Mouse (Mus musculus) fibroblast of lung, adult 2 months (primary cell): Measurements from ENCODE around the gene C2cd3.
"Not testable (repeated sequence)": the region's sequence is repeated elsewhere in the genome, so short reads cannot be mapped to it uniquely, and the experiment has no call there.

Experiments
- DNase-seq: peaks from one replicate; pipeline ENCODE4 v3.0.0-alpha.2; 2011; ENCODE audit warnings: low read depth

The C2cd3 gene

DNA sequence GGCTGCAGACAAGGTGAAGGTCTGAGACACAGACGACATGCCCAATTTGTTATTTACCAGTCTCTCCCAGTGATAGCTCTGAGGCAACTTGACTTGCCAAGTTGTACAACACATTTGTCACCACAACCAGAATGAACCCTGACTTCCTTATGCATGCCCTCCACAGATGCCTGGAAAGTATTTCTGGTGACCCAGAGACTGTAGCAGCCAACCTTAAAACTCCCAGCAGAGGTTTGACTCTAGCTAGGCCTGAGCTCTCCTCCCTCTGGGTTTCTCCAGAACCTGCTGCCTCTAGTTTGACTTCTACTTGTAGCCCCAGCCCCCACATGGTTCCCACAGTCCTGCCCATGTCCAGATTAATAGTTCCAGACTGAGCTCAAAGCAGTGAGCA is 99.4 kb downstream of the C2cd3 start:
- no peak for DNase-seq

GRCm38 (mm10) chr7:100472777-100473176 is 100.7 kb downstream of the C2cd3 start, which contains the start of gene Ucp3:
Gene Ucp3, plus strand, starts transcription at chr7:100472990.
- DNase-seq = no peak

GRCm38 (mm10) chr7:100473846-100474454 is 101.9 kb downstream of the C2cd3 start:
- no peak for DNase-seq

- DNase-seq = peak; percentile 42
Measured at GRCm38 (mm10) chr7:100474680-100475079, 102.6 kb downstream of the C2cd3 start.

DNA sequence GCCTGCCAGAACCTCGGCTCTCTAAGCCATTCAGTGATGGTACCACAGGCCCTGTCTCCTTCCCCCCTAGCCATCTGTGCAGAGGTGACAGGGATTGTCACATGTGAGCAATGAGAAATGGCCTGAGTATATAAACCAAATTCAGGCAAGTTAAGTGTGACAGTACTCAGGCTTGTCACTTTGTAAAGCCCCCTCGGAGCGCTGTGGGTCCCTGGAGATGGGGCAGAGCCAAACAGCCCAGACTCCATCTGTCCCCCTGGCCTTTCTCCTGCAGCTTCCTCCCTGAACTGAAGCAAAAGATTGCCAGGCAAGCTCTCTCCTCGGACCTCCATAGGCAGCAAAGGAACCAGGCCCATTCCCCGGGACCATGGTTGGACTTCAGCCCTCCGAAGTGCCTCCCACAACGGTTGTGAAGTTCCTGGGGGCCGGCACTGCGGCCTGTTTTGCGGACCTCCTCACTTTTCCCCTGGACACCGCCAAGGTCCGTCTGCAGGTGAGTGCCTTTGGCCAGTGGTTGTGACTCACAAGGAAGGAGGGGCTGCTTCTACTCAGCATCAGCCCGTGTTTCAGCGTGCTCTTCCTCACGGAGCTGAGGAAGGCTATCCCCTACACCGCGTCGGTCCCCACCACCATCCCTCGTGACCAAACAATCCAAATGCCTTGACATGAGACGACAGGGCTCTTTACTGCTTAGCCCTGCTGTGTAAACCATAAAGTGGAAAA is 107.2 kb downstream of the C2cd3 start:
- DNase-seq = no peak

GRCm38 (mm10) chr7:100479823-100480164 is 107.8 kb downstream of the C2cd3 start:
- DNase-seq = no peak

DNA sequence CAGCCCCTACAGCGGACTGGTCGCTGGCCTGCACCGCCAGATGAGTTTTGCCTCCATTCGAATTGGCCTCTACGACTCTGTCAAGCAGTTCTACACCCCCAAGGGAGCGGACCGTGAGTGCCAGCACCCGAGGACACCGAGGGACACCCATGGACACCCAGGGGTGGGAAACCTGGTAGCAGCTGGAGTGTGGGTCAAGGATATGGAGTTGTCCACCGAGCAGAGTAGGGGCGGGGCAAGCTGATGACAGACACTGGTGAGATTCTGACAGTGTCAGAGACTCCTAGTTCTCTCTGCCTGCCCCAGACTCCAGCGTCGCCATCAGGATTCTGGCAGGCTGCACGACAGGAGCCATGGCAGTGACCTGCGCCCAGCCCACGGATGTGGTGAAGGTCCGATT is 108.1 kb downstream of the C2cd3 start:
- DNase-seq = no peak

DNA sequence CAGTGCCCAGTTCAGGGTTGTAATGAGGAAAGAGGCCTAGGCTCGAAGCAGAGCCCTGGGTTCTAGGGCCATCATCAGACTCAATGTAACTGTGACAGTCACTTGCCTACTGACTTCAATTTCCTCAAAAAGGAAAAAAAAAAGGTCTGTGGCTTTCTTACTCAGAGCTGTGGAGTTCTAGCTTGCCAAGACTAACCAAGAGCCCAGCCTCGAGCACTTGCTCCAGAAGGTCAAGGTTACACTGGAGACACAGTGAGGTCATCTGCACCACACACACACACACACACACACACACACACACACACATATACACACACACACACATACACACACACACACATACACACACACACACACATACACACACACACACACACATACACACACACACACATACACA is 110.0 kb downstream of the C2cd3 start:
- DNase-seq = not testable (repeated sequence)

GRCm38 (mm10) chr7:100484493-100484892 is 112.5 kb downstream of the C2cd3 start:
- peak; percentile 84 for DNase-seq

- no peak for DNase-seq
Measured at GRCm38 (mm10) chr7:100487301-100487700, 115.3 kb downstream of the C2cd3 start.

DNA sequence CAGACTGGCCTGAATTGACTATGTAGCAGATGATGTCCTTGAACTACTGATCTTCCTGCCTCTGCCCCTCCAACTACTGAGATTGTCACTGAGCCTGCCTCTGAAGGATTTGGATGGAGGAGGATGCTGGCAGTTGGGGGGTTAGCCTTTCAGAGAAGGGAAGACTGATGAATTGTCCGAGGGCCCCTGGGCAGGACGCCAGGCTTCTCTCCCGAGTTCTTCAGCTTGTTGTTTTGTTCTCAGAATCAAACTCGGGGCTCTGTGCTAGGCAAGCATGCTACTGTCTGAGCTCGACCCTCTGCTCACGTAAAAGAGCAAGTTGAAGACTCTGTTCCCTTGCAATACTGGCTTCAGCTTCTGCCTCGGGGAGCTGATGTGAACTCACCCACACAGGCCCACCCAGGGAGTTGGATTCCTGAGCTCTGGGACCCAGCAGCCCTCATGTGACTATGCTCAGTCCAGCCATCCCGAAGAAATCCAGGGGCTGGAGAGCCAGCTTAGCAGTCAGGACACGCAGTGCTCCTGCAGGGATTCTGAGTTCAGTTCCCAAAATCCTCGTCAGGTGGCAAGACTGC is 116.5 kb downstream of the C2cd3 start:
- DNase-seq = no peak

DNA sequence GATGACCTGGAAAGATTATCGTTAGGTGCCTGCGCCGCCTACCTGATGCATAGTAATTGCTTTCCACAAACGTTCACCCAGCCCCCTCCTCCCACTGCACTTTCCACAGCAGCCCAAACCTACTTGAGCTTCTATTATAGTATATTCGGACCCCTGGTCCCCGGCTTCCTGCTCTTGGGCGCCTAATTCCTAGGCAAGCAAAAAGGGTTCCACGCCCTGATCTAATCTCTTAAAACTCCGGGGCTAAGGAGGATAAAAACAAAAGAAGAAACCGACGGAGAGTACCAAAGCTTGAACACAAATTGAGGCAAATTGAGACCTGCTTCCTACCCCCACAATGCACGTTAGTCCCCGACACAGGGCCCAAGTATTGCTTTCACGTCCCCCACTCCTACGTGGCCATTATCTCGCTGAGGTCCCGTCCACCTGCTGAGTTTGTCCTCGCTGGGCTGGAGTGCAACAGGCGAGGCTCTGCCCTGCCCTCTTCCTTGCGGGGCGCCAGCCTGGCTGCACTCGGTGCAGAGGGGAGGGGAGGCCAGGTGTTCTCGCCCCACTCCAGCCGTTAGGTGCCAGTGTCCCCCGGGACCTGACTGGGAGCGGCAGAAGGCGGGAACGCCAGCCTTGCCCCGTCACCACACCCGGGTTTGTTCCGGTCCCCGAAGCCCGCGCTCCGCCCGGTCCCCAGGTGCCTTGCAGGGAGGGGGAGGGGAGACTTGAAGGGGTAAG is 120.5 kb downstream of the C2cd3 start:
- DNase-seq = no peak

- no peak for DNase-seq
Measured at GRCm38 (mm10) chr7:100493117-100493483, 121.1 kb downstream of the C2cd3 start, which contains the start of gene Ucp2. Gene Ucp2, plus strand, starts transcription at chr7:100493337.

DNA sequence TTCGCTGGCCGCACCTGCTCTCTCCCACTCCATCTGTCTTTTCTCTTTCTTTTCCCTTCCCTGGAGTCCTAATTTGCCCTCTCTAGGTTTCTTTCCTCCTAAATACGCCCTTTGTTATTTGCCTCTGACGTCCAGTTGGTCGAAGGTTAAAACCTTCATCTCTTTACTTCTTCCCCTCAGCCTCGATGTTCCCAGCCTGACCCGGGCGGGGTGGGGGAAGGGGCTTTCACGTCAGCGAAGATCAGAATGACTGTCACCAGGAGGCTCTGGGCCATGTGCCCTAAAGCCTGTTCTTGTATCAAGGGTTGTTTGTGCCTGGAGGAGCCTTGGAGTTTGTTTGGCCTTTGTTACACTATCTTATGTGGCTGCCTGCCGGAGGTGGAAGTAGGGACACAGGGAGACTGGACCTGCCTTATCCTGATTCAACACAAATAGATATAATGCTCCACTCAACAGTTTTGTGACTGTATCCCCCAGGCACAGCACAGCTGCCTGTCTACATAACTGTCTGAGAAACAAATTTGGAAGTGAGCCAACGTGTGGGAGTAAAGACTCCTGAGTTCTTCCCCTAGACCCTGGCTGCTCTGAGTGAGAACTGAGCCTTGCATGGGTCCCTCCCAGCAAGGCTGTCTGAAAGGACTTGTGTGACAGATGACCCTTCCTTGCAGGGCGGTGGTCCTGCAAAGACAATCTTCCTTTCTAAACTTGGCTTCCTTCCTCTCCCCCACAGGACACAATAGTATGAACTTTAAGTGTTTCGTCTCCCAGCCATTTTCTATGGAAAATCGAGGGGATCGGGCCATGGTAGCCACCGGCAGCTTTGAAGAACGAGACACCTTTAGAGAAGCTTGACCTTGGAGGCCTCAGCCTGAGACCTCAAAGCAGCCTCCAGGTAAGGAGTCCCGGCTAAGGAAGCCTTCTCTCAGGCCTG is 121.7 kb downstream of the C2cd3 start:
- DNase-seq = no peak

GRCm38 (mm10) chr7:100494415-100494831 is 122.4 kb downstream of the C2cd3 start:
- DNase-seq = no peak

DNA sequence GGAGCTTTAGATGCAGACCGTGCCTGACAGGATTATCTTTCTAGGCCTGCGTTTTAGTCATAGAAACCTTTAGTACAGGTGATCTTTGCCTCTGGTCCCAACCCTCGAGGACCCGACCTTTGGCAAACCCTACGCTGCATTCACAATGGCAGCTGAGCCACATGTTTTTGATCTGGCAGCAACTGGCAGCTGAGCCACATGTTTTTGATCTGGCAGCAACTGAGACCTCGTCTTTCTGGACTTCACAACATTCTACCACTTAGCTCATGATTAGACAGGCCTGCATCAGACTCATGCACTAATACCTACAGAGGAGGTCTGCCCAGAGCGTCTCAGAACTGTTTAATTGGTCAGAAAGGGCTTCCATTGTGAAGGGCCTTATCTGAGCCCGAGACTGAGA is 123.0 kb downstream of the C2cd3 start:
- DNase-seq = no peak

DNA sequence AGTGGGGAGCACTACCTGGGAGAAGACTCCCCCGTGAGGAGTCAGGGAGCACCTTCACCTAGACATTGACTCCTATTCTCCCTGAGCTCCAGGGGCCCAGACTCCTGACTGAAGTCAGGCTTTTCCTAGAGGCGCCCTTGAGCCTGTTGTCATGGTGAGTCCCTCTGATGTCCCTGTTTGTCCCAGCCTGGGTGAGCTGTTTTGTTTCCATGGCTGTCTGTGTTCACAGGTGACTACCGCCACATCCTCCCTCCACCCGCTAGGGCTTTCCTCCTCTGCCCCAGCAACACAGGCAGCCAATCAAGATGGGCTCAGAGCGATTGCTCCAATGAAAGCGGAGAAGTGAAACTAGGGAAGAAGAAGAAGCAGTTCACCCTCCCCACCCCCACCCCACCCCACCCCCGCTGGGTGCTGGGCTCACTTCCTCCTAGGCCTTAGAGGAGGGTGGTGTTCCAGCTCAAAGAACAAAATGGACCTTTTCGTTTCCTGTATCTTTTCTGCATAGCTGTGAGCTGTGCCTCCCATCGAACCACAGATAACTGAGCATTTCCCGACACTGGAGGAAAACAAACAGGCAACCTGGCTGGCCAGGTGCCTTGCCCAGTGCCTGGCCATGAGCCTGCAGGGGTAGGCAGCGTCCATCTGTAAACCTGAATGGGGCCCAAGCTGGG is 123.7 kb downstream of the C2cd3 start:
- no peak for DNase-seq

DNA sequence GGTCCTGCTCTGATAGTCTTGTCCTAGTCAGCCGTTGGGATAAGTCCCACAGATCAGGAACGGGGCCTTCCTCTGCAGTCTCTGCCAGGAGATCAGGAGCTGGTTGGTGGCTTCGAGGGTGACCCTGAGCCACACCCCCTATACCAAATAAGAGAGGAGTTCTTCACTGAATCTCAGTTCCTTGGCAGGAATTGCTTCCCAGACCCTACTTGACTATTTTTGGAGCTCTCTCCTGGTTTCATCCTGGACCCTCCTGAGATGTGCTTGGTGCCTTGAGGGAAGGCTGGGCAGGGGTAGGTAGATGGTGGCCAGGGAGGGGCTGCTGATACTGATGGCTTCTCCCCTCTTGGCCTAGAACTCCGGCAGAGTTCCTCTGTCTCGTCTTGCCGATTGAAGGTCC is 124.3 kb downstream of the C2cd3 start:
- no peak for DNase-seq

DNA sequence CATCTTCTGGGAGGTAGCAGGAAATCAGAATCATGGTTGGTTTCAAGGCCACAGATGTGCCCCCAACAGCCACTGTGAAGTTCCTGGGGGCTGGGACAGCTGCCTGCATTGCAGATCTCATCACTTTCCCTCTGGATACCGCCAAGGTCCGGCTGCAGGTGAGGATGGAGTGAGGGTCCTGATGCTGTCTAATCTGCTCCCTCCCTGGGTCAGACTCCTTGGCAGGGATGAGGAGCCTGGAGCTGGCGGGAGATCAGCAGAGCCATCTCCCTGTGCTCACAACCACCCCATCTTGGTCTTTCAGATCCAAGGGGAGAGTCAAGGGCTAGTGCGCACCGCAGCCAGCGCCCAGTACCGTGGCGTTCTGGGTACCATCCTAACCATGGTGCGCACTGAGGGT is 124.8 kb downstream of the C2cd3 start:
- DNase-seq = no peak

GRCm38 (mm10) chr7:100497402-100497801 is 125.4 kb downstream of the C2cd3 start:
- no peak for DNase-seq

DNA sequence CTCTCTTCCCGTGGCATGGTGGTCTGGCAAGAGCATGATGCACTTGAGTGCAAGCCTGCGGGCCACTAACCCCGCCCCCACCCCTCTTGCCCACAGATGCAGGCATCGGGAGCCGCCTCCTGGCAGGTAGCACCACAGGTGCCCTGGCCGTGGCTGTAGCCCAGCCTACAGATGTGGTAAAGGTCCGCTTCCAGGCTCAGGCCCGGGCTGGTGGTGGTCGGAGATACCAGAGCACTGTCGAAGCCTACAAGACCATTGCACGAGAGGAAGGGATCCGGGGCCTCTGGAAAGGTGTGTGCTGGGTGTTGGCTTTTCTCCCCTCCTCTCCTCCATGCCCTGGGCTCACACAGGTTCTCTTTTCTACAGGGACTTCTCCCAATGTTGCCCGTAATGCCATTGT is 125.9 kb downstream of the C2cd3 start:
- no peak for DNase-seq
